7 mouse cellular contexts compared by ENCODE assay signal in genomic region chr4:107923145-107923802, GRCm38 (mm10). TPM values are rescaled to one million over a fixed set of nuclear protein-coding genes. Genes with fewer than 3 reads are reported as not detected.
DNase-seq lines count a peak whose midpoint lies in the region; ATAC-seq lines count a peak whose summit lies in the region.

Gene Cpt2, minus strand, starts transcription at chr4:107923610.

- H3K27me3 ChIP-seq in intestine, embryonic 15.5 days (replicated peaks) = no peaks in the 10 kb centered on the region
- H3K27me3 ChIP-seq in midbrain, embryonic 10.5 days (ENCODE audit: low read depth, poor library complexity, severe bottlenecking) = no peaks in the 10 kb centered on the region

- H3K9ac ChIP-seq in intestine, embryonic 15.5 days = peak within 1 kb of the TSS; percentile 75

- peak within 1 kb of the TSS; percentile 82 for H3K27ac ChIP-seq in intestine, embryonic 15.5 days
- H3K27ac ChIP-seq in midbrain, embryonic 10.5 days (replicated peaks) = peak within 1 kb of the TSS; percentile 92

- ATAC-seq in intestine, embryonic 15.5 days = peak; percentile 96

- WGBS in intestine, embryonic 15.5 days = under 1% methylated on average over 38 of the region's 38 CpGs
- whole genome bisulfite sequencing in midbrain, embryonic 10.5 days = 2% methylated on average over 38 of the region's 38 CpGs

- peaks cover 18% of the 10 kb centered on the region for H3K4me1 ChIP-seq in intestine, embryonic 15.5 days (replicated peaks)
- H3K4me1 ChIP-seq in midbrain, embryonic 10.5 days = peaks cover 18% of the 10 kb centered on the region

- H3K36me3 ChIP-seq in intestine, embryonic 15.5 days = no peaks in the 10 kb centered on the region
- H3K36me3 ChIP-seq in midbrain, embryonic 10.5 days = peaks cover 9% of the 10 kb centered on the region; the same call in 1 of the 2 replicates

- intact Hi-C loops in gastrocnemius, postnatal 36 days (cut with DNase I) = loop anchor here (10.0 kb wide), 1 partner anchor 402 kb away; the partner anchor contains the start of gene Coa7
- intact Hi-C loops in left cerebral cortex, postnatal 25 days (cut with DNase I) = no loop called here

- H3K4me2 ChIP-seq in intestine, embryonic 15.5 days (replicated peaks) = peak within 1 kb of the TSS; percentile 64

- DNase-seq in adrenal gland, adult (ENCODE audit: inconsistent age in 2 of 2, low spot score in 1 of 2) = peak; percentile 95 to 98
- DNase-seq in embryo, embryonic 11 days = peak; percentile 98
- DNase-seq in gastrocnemius, postnatal 36 days = peak; percentile 92 to 95
- DNase-seq in left cerebral cortex, postnatal 25 days (ENCODE audit: low spot score in 2 of 2) = peak; percentile 75 to 77
- peak; percentile 96 for DNase-seq in midbrain, embryonic 10.5 days (ENCODE audit: low spot score)
- peak; percentile 74 for DNase-seq in right cerebral cortex, postnatal 4 days

- H3K9me3 ChIP-seq in intestine, embryonic 15.5 days = no peaks in the 10 kb centered on the region
- no peaks in the 10 kb centered on the region for H3K9me3 ChIP-seq in midbrain, embryonic 10.5 days (replicated peaks)

- H3K4me3 ChIP-seq in intestine, embryonic 15.5 days (replicated peaks) = peak within 1 kb of the TSS; percentile 65
- peak within 1 kb of the TSS; percentile 87 for H3K4me3 ChIP-seq in midbrain, embryonic 10.5 days

RNA-seq across cellular contexts. Expression of gene Cpt2, which starts in this region (rescaled TPM):
- 10 to 100 TPM; 64.6 to 65.6 TPM for total RNA-seq in gastrocnemius, postnatal 36 days (2021)
- 106 TPM in 2 replicates for polyA plus RNA-seq in intestine, embryonic 15.5 days (2015; fragmentation: Nextera tagmentation; extraction: Ambion mirVana)
- 1 to 10 TPM; 5.4 to 5.5 TPM for total RNA-seq in left cerebral cortex, postnatal 25 days (2021)
- polyA plus RNA-seq in midbrain, embryonic 10.5 days (2016; fragmentation: Nextera tagmentation; extraction: Ambion mirVana) = 37.4 and 39.1 TPM in 2 replicates

Comparison
In these comparisons a context has a peak if more than half of its experiments do, and no peak if none do; other contexts are left out.
1. Peak in every context shown above with its lines: DNase-seq, ATAC-seq, H3K4me3 ChIP-seq and H3K27ac ChIP-seq.
2. RNA of gene Cpt2 (total RNA-seq): 64.6 to 65.6 TPM in gastrocnemius, postnatal 36 days; 5.4 to 5.5 TPM in left cerebral cortex, postnatal 25 days; every median in the first group is over 10 times any median in the second.